Mouse (Mus musculus) E14TG2a.4 (cell line): ENCODE results near the gene Gm49369.

Experiments
- CTCF ChIP-seq: conservative IDR thresholded peaks from 2 replicates; pipeline ENCODE4 v1.5.1; 2014; ENCODE audit warnings: low read length
- NANOG ChIP-seq: IDR thresholded peaks from 2 replicates; pipeline ENCODE4 v1.6.1; 2014; ENCODE audit warnings: borderline replicate concordance, low read length, mixed read lengths

DNA sequence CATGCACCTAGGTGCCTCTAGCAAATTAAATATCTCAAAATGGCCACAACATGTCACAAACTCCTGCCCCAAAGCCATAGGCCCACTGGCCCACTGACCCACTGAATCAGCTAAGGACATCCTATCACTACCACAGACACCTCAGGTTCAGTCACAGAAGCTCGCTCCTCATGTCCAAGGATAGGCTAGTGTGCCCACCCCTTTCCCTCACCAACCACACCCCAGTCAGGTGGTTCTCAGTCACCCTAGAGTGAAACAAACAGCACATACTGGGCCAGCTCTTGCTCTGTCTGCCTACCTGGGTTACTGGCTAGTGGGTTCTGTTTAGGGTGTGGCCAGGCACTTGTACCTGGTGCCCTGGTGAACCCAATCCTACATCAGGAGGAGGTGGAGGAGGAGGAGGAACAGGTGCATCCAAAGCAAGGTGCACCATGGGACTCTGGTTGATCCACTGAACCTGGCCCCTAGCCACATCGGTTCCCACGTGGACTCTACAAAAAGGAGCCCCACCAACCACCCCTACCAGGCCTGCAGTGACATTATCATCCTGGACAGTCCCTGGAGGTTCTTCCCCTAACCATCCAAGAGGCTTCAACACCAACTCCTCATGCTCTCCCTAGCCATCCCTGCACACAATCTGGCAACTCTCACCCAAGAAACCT is 3.4 kb upstream of the Gm49369 start:
- TF ChIP-seq CTCF (no peak), NANOG (no peak)
